Mouse (Mus musculus): ENCODE results near the gene L3mbtl3. TPM values are rescaled to one million over a fixed set of nuclear protein-coding genes. Genes with fewer than 3 reads are reported as not detected.

L3mbtl3 gene
- total RNA-seq, 2 experiments from 2014 or later: 4.2 TPM

DNA sequence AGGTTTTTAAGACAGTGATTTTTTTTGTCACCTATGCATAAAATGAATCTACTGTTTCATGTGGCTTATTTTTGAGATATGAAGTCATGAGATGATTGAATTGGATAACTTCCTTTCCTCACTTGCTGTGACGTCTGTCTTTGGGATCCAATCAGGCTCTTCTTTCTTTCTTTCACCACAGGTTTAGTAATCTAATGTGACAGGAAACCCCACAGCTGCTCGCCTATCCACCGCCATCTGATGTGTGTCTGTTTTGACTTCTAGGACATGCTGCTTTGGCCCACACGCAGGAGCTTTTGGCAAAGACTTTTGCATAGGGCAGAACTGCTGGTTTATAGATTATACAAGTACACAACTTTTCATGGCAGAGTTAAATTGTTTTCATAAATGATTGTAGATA lies 115.9 kb downstream of the L3mbtl3 start:
- no peak for ATAC-seq (replicated peaks; ENCODE audit: low FRiP score, low TSS enrichment, poor library complexity, severe bottlenecking)

- no peak for ATAC-seq (replicated peaks; ENCODE audit: low FRiP score, low TSS enrichment, poor library complexity, severe bottlenecking)
These were observed 126.2 kb downstream of the L3mbtl3 start for GRCm38 (mm10) chr10:26249426-26250165.

DNA sequence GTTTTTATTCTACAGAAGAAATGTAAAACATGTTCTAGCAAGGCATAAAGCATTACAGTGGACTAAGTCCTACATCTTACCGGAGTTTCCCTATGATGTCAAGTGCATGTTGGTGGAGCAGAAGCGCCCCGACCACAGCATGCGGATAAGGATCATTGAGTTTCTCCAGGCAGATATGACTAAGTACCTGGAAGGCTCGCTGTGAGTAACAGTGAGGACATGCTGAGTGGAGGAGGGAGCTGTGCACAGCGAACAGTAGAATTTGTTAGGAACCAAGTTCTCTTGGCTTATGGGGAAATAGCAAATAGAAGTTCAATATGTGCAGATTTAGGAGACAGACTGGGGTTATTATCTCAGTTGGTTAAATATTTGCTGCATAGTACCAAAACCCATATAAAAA lies 131.3 kb downstream of the L3mbtl3 start:
- no peak for ATAC-seq (replicated peaks; ENCODE audit: low FRiP score, low TSS enrichment, poor library complexity, severe bottlenecking)

- ATAC-seq (replicated peaks; ENCODE audit: low FRiP score, low TSS enrichment, poor library complexity, severe bottlenecking): no peak
These were observed 132.6 kb downstream of the L3mbtl3 start for GRCm38 (mm10) chr10:26243203-26243602.

DNA sequence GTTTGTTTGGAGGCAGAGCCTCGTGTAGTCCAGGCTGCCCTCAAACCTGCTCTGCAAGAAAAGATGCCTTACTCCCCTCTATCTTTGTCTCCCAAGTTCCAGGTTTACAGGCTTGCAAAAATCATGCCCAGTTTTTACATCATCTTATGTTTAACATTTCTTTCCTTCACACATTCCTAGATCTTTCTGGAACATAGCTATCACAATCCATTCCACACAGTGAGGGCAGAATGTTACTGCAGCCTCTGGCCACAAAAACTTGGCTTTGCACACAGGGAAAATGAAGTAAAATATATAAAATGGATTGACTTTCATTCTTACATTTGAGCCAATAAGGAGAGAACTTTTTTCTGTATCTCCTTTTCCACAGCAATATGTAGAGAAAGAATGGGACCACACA lies 136.7 kb downstream of the L3mbtl3 start:
- no peak for ATAC-seq (replicated peaks; ENCODE audit: low FRiP score, low TSS enrichment, poor library complexity, severe bottlenecking)

DNA sequence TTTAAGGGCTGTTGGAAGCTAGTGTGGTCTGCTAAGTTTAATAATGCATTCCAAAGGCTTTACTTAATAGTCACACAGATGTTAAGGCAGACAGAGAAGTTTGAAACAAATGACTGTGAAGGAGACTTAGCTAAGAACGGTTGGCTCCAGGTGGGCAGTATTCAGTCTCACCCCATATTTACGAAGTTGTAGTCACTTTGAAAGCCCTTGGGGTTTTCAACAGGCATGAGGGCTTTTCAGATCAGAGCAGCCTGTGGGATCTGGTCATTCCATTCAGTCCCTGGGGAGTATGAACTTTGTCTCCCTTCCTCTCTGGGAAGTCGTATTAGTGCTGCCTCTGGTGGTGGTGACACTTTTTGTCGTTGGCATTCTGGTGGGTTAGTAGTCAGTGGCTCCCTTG lies 137.2 kb downstream of the L3mbtl3 start:
- no peak for ATAC-seq (replicated peaks; ENCODE audit: low FRiP score, low TSS enrichment, poor library complexity, severe bottlenecking)

- no peak for ATAC-seq (replicated peaks; ENCODE audit: low FRiP score, low TSS enrichment, poor library complexity, severe bottlenecking)
These were observed 143.6 kb downstream of the L3mbtl3 start for GRCm38 (mm10) chr10:26232071-26232653.

DNA sequence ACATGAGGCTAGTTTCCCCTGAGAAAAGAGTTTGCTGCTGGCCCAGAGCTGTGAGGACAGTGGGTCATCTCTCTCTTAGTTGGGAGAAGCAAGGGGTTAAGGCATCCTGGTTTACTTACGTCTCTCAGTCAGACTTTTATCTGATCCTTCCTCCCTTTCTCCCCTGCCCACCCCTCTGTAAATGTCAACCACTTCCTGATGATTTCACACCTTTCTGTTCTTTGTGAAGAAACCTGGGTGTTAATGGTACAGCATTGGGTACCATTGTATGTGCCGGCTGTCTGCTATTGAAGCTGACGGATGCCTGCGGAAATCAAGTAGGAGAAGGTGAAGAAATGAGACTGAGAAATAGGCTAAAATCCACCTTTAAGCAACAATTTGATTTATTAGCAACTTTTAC lies 146.3 kb downstream of the L3mbtl3 start, which contains the start of gene Samd3:
Gene Samd3, plus strand, starts transcription at position 220 of the 400 bp plus-strand sequence.
- ATAC-seq (replicated peaks; ENCODE audit: low FRiP score, low TSS enrichment, poor library complexity, severe bottlenecking): no peak

- ATAC-seq (replicated peaks; ENCODE audit: low FRiP score, low TSS enrichment, poor library complexity, severe bottlenecking): no peak
These were observed 147.6 kb downstream of the L3mbtl3 start for GRCm38 (mm10) chr10:26228187-26228586.

DNA sequence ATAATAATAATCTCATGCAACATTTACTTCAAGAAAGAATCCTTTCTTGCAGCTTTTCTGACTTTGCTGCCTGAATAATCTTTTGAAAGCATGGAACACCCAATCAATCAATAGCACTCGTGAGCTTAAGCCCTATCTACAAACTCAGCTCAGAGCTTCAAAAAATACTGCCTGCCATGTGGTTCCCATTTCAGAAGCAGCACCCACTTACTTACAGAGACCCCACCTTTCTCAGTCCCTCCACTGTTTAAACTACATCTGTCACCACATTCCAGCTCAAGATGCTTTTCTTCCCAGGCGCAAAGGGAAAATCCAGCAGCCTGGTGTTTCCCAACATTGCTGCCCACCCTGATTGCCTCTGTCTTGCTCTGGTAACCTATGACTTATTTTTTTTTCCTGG lies 149.0 kb downstream of the L3mbtl3 start:
- no peak for ATAC-seq (replicated peaks; ENCODE audit: low FRiP score, low TSS enrichment, poor library complexity, severe bottlenecking)

DNA sequence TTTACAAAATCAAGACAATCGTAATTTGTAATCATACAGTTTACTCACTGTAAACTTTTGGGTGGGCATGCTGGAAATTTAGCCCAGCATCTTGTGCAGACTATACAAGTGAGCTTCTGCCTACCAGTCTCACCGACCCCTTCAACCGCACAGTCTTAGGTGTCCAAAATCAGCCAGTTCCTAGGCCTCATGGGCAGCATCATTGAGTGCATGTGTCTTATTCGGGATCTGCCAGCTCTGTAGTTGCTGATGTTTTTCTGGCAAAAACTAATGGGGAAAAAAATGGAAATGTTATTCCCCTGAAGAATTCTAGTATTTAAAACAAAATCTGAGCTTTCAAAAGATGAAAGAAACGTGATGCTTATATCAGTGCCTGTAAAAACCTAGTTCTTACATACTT lies 149.5 kb downstream of the L3mbtl3 start:
- no peak for ATAC-seq (replicated peaks; ENCODE audit: low FRiP score, low TSS enrichment, poor library complexity, severe bottlenecking)

Other genes with a start within 250 kb of the L3mbtl3 start
- 2.7 TPM in 1 of 2 replicates, not detected in the other for gene Samd3, start 146.3 kb downstream of the L3mbtl3 start, total RNA-seq (2014; fragmentation: Nextera tagmentation)
- 7.1 TPM in 1 of 2 replicates, not detected in the other for gene Samd3, start 146.3 kb downstream of the L3mbtl3 start, total RNA-seq (2017)